Mouse (Mus musculus) fat pad, adult 2 months (tissue): ENCODE results near the gene Unc13d.

Experiments
- DNase-seq: peaks from one replicate; pipeline ENCODE4 v3.0.0-alpha.2; 2011; ENCODE audit warnings: low read depth, low spot score; ENCODE audit errors: extremely low read depth

Gene Unc13d

GRCm38 (mm10) chr11:116053510-116054229 lies 24.1 kb downstream of the Unc13d start:
- no peak for DNase-seq

- DNase-seq: no peak
Measured at GRCm38 (mm10) chr11:116050196-116050595, 27.6 kb downstream of the Unc13d start.

DNA sequence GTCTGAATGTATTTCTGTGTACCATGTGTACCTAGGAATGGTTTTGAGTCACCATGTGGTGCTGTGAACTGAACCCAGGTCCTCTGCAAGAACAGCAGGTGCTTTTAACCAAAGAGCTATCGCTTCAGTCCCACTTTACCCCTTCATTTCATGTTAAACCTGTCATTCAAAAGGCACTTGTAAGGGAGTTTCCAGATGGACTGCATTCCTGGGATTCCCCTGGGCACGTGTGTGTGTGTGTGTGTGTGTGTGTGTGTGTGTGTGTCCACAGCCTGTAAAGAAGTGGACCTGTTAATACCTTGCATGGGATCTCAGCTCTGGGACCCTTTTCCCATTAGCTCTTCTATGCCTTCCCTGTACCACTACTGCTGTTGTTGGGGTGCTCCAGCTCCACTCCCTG lies 28.2 kb downstream of the Unc13d start:
- DNase-seq: no peak

DNA sequence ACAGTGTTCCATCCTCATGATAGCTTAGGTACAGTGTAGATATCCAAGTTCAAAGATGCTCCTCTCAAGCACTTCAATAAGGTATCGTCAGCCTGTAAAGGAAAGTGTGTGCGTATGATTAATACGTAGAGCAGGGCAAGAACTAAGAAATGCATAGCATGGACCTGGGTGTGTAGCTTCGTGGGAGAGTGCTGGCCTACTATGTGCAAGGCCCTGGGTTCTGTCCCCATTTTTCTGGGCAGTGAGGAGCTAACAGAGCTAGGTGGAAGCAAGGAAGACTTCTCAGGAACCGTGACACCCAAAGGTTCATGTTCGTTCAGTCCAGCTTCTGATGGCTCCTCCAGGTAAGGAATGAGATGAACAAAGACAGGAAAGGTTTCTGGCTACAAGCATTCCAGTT lies 32.6 kb downstream of the Unc13d start:
- DNase-seq: no peak

DNA sequence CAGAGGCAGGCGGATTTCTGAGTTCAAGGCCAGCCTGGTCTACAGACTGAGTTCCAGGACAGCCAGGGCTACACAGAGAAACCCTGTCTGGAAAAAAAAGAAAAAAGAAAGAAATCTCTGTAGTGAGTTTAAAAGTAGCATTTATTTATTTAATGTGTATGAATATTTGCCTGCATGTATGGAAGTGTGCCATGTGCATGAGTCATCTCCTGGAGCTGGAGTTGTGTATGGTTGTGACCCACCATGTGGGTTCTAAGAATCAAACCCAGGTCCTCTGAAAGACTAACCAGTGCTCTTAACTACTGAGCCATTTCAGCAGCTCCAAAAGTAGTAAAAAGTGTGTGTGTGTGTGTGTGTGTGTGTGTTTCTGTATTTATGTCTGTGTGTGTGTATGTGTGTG lies 34.5 kb downstream of the Unc13d start:
- DNase-seq: no peak

DNA sequence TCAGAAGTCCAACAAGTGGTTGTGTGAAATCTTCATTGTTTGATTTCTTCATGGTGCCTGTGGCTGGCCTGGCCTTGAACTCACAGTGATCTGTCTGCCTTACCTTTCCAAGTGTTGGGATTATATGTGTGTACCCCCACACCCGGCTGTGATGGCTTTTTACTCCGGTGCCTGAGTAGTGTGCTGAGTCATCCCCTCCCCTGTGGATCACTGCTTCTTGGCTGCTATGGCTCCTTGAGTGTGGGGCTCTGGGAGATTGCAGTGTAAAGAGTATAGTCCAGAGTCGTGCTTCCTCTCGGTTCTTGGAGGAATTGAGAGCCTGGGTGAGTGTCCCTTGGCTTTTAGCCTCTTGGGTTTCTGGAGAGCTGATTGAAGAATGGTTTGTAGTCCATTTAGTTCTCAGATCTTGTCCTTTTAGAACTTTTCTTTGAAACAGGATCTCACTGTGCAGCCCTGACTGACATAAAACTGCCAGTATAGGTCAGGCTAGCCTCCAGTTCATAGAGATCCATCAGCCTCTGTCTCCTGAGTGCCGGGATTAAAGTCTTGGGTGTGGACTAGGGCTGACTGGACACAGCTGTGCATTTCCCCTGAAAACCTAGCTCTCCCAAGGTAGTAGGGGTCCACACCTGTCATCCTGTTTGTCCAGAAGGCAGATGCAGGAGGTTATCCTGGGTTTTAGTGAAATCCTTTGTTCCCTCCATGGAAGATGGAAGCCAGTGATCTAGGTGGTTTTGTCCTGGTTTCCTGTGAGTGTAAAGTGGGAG lies 35.2 kb downstream of the Unc13d start:
- DNase-seq: no peak

GRCm38 (mm10) chr11:116041833-116042232 lies 35.9 kb downstream of the Unc13d start:
- no peak for DNase-seq

DNA sequence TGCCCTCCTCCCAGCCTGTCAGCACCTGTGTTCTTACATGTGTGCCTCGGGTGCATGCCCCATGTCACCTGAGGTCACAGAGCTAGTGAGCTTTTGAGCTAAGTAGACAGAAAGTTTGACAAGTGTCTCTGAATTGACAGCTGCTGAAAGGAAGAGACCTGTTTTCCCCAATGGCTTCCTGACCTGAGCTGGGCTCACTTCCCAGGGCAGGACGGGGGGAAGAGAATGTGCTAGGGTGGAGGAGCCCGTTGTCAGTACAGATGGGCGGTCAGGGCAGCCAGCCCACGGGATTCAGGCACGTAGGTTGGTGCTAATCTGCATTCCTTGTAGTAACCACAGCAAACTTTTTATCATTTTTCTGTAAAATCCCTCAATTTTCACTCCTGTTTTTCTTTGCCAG lies 37.2 kb downstream of the Unc13d start:
- no peak for DNase-seq

DNA sequence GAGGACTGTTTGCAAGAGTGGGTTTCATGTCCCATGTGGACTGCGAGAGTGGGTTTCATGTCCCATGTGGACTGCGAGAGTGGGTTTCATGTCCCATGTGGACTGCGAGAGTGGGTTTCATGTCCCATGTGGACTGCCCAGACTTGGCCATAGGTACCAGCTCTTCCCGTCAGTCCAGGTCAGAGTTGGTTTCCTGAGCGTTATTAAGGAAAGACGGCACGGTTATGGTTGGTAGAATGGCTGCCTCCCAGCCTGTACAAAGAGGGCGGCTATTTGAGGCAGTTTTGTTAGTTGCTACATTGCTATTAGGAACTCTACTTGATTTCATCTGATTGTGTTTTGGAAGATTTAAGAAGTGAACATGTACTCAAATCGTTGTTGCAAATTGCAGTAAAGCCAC lies 39.9 kb downstream of the Unc13d start:
- DNase-seq: no peak

DNA sequence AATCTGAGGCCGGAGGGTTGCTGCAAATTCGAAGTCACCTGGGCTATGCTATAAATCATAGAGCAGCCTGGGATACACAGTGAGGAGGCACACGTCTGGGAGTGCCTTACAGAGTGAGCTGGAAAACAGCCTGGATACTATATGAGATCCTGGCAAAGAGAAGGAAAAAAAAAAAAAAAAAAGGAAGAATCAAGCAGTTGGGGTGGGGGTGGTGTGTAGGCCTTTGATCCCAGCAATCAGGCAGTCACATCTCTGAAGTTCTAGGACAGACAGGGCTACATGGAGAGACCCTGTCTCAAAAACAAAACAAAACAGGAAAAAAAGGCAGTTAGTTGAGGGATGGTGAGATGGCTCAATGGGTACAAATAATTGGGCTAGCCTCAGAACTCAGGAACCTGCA lies 41.1 kb downstream of the Unc13d start:
- DNase-seq: no peak

DNA sequence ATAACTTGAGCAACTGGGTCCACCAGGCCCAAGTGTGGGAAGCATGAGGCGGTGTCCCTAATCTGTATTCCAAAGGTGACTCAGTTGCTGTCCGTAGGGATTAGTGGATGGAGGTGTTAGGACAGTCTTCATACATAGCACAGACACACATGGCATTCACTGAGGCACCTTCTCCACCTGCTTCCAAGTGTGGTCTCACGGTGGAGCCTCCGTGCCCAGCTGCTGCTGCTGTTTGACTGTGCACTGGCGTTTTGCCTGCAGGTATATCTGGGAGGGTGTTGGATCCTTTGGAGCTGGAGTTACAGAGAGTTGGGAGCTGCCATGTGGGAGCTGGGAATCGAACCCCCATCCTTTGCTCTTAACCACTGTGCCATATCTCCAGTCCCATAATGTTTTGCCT lies 43.2 kb downstream of the Unc13d start:
- DNase-seq: no peak

DNA sequence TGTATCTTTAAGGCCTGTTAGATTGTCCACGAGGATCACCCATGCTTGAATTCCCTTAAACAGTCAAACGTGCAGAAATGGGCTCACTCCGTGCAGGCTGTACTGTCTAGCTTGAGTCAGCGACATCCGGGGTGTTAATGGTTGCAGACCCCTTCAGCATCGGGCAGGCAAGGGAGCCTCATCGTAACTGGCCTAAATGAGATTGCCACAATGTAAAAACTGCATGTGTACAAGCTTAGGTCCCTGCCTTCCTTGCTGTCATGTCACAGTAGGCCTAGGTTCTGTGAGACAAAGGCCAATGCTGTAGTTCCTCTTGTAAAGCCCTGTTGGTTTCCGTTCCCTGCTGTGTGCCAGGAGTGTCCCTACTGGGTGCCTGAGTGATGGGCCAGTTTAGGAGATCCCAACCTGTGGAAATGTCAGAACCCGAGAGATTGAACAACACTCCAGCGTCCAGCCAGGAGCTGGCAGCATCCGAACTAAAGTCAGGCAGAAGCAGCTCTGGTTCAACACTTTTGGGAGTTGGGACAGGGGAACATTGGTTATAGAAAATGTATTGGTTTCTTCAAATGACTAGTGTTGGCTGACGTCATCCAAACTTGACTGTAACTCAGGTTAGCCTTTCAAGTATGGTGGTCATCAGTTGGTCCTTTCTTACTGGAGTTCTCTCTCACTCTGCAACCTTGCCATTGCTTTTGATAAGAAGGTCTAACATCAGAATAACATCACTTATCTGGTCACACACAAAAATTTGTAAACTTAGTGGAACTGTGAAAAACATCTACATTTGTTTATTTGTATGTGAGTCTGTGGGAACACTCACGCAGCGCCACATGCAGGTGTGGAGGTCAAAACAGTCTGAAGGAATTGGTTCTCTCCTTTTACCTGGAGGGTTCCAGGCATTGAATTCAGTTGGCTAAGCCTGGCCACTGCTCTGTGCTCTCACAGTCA lies 46.6 kb downstream of the Unc13d start:
- DNase-seq: no peak

DNA sequence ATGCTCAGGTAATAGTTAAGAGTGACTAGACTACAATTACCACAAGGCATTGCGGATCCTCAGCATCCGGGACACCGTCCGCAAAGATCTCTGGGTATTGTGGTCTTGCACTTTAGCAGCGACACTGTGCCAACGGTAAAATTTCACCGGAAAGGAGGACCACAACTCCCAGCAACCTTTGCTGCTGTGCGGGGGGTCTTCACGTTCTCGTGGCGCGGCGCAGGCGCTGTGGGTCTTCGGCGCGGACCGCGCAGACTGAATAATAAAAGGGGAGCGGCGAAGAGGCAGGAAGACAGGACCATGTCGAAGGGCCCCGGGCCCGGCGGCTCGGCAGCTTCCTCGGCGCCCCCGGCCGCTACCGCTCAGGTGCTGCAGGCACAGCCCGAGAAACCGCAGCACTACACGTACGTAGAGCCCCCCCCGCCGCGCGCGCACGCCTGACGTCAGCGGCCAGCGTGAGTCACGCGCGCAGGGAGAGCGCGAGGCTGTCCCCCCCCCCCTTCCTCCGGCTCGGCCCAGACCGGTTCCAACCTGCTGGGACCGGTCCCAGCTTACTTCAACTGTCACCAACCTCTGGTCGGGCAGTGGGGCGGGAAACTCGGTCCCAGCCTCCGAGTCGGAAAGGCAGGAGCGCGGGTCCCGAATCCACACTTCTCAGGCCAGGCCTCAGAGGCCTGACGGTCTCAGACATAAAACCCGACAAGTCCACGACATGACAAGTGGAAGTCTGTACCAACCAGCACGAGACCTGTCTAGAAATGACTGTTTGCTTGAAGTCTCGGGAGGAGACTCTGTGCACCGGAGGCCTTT lies 47.5 kb downstream of the Unc13d start, which contains the start of gene Unk:
Gene Unk, plus strand, starts transcription at position 235 of the 810 bp plus-strand sequence.
- DNase-seq: peak; percentile 87

DNA sequence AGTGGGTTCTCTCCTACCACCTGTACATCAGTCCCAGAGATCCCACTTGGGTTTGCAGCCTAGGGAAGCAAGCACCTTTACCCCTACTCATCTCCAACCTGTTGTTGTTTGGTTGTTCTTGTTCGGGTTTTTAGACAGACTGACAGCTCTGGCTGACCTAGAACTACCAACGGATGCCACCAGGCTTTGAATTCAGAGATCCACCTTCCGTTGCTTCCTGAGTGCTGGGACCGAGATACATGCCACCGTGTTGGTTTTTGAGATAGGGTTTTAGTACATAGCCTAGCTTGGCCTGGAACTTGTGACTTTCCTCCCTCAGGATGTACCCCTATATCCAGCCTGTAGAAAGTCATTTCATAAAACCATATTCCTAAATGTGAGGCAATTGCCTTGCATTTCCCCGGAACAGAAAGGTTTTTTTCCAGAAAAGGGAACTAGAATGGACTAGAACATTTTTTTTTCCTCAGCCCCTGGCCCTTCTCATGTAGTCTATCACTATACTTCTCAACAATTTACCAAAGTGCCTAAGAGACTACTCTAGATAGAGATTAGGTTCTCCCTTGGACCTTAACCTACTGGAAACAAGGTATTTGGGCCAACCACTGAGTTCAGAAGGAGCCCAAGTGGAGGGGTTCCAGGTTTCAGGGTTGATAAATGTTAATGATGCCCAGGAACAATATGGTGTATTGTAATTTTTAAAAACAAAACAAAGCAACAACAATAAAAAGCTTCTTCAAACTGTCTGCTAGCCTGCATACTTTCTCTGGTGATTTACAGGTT lies 48.5 kb downstream of the Unc13d start:
- DNase-seq: no peak

DNA sequence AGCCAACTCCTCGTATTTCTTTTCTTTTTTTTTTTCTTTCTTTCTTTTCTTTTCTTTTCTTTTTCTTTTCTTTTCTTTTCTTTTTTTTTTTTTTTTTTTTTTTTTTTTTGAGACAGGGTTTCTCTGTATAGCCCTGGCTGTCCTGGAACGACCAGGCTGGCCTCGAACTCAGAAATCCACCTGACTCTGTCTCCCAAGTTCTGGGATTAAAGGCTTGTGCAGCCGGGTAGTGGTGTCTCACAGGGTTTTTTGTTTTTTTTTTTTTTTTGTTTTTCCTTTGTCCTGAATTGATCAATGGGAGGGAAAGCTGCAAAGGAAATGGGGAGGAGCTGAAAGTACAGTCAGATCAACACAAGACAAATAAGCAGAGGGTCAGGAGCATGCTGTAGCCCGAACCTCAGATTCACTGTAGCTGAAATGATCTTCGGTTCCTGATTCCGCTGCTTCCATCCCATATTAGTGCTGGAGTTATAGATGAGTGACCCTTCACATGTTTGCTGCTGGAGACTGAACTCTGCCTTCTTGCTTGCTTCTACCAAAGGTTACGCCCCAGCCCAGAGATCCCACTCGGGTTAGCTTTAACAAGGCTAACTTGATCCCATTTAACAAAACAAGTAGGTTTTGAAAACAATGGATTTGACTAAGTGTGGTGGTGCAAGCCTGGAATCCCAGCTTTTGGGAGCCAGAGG lies 49.4 kb downstream of the Unc13d start:
- no peak for DNase-seq

DNA sequence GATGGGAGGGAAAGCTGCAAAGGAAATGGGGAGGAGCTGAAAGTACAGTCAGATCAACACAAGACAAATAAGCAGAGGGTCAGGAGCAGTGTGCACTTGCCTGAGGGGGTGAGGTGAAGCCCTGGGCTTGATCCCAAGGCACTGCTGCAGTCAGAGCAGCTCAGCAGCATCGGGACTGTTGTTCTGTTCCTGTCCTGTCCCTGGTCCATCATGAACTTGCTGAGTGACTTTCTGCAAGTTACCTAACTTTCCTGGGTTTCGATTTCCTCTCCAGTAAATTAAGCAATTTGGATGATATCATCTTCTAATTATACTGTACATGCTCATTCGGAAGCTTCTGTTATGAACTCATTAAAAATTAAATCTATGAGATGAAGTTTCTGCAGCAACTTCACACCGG lies 50.0 kb downstream of the Unc13d start, which contains the start of gene H3f3b:
Gene H3f3b, minus strand, starts transcription at position 207 of the 400 bp plus-strand sequence.
- no peak for DNase-seq

- no peak for DNase-seq
Measured at GRCm38 (mm10) chr11:116025056-116025845, 52.5 kb downstream of the Unc13d start.

GRCm38 (mm10) chr11:116024356-116024808 lies 53.4 kb downstream of the Unc13d start:
- DNase-seq: peak; percentile 96
